Mouse (Mus musculus) fibroblast of lung, adult 2 months (primary cell): ENCODE measurements around the gene Mylk3.

ENCODE experiments used
- DNase-seq: peaks from one replicate; pipeline ENCODE4 v3.0.0-alpha.2; 2011; ENCODE audit warnings: low read depth

Mylk3 gene

GRCm38 (mm10) chr8:85386205-85386604 is at the start of gene Mylk3:
TSS of gene Mylk3 (minus strand) at chr8:85386345.
- no peak for DNase-seq

GRCm38 (mm10) chr8:85435736-85436135 is 49.6 kb upstream of the Mylk3 start:
- DNase-seq = no peak

DNA sequence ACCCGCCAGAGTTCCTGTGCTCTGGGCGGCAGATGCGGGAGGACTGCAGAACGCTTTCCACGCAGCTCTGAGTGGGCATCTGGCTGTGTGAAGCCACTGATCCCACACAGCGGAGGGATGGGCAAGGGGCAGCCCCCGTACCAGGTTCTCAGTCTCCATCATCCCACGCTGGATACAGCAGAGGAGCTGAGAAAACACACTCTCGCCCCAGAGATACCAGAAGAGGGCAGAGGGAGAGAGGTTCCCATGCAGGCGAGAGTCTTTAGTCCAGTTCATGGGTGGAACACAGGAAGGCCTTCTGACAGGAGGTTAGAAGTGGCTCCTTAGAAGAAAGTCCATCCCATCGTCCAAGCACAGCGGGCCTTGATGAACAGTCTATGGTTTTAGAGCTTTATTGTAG is 48.7 kb upstream of the Mylk3 start:
- no peak for DNase-seq

DNA sequence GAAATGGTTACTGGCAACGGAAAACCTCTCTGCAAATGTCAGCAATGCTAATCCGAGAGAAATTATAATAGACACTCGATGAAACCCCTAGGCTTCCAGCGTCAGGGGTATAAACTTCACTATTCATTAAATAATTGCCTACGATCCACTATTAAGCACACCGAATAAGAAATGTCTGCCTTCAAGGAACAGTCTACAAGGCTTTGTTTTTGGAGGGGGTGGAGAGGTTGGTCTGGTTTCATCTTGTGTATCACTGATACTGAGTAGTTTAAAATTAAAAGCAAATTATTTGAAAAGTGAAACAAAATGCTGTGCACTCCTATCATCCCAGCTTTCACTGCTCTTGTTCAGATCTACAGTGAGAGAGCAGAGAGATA is 46.9 kb upstream of the Mylk3 start:
- DNase-seq = no peak

GRCm38 (mm10) chr8:85432168-85433016 is 46.2 kb upstream of the Mylk3 start, which contains the start of gene 4921524J17Rik:
TSS of gene 4921524J17Rik (minus strand) at chr8:85432833.
- DNase-seq = peak; percentile 90

DNA sequence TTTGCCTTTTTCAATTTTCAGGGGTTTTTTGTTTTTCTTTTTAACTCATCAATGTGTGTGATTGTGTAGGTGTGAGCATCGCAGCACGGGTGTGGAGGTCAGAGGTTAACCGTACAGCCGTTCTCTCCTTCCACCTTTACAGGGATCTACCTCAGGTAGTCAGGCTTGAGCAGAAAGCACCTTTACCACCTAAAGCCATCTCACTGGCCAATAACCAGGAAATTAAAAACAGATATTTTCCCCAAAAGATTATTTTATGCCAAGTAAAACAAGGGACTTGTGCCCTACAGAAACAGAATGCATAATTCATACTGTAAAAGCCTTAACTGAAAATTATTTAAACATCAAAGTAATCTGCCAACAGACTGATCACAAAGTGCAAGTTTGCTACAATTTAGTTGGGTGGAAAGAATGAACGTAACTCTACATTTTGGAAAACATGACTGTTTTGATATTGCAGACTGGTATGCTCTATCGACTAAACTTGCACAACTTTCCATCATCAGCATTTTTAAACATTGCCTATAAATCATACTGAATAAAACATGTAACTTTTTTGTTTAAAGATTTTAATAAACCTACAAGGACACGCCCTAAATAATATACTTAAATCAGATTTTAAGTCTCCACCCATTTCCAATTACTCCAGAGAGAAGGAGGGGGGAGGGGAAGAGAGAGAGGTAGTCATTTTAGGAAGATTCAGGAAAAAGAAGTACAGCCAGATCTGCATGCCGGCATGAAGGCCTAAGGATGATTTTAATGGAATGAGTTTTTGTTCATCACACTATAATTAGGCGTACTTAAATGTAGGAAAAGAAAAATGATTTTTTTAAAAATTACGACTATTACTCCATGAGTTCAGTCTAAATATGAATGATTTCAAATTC is 45.4 kb upstream of the Mylk3 start:
- peak; percentile 27 for DNase-seq

DNA sequence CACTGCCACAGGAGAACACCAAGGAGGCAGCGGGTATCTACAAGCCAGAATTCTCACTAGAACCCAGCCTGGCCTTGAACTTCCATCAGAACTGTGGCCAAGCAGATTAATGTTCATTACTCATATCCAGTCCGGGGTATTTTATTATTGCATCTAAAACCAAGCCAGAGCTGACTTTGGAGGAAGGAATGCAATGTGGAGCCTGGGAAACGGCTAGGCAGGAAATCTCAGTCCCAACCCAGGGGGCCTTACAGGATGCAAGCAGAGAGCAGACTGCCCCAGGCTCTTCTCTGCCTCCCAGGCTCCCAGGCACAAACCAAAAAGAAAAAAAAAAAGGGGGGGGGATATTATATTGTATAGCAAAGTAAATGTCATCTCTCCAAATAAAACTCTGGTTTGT is 44.7 kb upstream of the Mylk3 start:
- DNase-seq = peak; percentile 97

GRCm38 (mm10) chr8:85429219-85429618 is 43.1 kb upstream of the Mylk3 start:
- peak; percentile 30 for DNase-seq

DNA sequence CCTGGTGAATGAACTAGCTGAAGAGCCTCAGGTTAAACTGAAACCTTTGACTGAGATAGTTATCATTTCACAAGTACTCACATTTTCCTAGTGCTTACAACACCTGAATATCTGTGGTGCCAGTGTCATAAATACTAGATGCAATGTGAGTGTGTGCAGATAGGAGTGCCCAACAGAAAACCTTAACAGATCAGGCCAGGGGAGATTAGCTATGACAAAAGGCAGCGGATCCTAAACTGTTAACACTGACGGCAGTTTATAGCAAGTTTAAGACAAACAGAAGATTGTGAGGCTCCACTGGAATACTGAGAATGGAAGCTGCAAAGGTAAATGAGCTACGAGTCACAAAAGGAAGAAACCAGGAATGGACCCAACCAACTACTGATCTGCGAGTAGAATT is 40.9 kb upstream of the Mylk3 start:
- DNase-seq = no peak

GRCm38 (mm10) chr8:85421329-85421728 is 35.2 kb upstream of the Mylk3 start:
- no peak for DNase-seq

- DNase-seq = peak; percentile 15
These were observed 22.4 kb upstream of the Mylk3 start for GRCm38 (mm10) chr8:85408526-85408925.

GRCm38 (mm10) chr8:85408053-85408505 is 21.9 kb upstream of the Mylk3 start:
- DNase-seq = peak; percentile 19

DNA sequence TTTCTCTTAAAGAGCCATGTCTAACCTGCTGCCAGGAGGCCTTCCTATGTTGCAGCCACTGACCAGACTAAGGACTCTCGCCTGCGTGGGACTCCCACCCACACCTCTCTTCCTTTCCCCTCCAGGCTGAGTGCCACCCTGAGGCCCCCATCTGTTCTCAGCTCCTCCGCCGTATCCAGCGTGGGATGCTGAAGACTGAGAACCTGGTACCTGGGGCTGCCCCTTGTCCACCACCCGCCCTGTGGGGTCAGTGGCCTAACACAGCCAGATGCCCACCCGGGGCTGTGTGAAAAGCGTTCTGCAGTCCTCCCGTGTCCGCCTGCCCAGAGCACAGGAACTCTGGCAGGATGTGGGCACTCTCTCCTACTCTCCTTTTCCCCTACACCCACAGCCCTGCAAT is 19.8 kb upstream of the Mylk3 start:
- DNase-seq = no peak

DNA sequence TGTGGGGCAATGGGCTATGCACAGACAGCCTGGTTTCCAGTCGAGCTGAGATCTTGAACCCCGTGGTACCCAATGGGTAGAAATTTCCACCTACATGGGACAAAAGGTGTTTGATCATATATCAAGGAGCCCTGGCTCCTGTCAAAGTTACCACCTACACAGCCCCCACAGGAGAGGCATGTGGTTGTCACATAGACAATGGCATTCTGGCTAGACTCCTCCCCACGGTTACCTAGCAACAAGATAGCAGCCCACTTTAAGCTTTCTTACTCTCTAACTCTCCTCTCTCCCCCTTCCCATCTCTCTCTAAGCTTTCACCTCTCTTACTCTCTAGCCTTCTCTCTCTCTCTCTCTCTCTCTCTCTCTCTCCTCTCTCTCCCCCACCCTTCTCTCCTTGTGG is 19.3 kb upstream of the Mylk3 start:
- DNase-seq = no peak

DNA sequence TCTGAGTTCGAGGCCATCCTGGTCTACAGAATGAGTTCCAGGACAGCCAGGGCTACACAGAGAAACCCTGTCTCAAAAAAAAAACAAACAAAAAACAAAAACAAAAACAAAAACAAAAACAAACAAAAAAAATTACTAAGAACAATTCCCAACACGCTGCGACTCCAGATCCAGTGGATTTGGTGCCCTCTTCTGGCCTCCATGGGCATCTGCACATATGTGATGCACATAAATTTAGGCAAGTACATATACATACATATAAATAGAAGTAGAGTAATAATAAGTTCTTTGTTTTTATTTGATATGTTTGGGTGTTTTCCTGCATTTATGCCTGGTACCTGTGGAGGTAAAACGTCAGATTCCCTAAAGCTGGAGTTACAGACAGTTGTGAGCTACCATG is 12.4 kb upstream of the Mylk3 start:
- no peak for DNase-seq

- DNase-seq = no peak
These were observed 11.4 kb upstream of the Mylk3 start for GRCm38 (mm10) chr8:85397508-85397907.

DNA sequence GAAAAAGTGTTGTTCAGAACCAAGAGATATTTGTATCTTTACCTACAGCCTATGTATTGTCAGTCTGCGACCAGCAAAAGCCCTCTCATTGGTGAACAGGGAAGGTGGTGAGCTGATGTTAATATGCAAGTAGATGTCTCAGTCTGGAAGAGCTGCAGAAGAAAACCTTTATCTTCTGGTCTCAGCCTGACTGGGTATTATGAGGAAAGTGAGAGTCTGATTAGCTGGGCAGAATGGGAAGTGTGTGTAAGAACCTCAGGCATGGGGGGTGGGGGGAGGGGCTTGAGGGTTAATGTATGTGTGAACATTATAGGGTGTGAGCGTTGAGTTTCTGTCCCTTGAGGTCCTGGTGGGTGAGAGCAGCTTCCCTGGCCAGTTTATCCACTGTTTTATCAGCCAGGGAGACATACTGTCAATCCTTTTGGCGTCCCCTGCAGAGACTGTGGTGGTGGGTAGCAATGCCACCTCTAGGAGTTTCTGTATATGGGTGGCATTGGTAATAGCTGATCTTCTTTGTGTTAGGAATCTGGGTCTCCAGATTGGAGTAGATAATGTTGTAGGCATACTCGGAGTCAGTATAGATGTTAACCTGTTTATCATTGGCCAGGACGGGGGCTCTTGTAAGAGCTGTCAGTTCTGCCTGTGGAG is 10.4 kb upstream of the Mylk3 start:
- no peak for DNase-seq

DNA sequence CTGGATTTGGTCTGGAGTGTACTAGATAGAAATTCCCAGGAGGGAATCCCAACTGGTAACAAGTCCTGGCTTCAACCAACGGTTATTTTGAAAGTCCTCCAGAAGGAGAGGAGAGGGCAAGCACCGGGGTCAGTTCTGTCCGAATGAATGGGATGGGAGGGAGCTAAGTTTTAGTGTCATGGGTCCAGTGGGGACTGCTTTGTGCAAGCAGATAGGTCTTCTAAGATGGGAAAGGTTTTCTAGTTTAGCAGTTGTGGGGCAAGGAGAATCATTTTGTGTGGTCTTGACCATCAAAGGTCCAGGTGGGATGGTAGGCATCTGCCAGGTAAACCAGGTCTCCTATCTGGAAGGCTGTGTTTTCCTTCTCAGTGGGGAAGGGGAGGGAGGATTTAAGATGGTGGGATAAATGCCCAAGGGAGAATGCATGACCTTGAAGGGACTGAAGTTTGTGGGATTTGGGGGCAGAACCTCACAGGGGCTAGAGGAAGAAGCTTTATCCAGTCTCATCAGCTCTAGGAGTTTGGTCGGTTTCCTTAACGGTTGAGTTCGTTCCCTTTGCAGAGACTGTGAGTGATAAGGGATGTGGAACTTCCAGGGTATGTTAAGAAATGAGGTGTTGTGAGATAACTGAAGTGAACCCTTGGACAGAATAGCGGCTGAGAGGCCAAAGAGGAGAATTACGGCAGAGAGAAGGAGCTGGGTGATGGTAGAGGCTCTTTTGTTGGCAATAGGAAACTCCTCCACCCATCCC is 9.7 kb upstream of the Mylk3 start:
- DNase-seq = no peak

DNA sequence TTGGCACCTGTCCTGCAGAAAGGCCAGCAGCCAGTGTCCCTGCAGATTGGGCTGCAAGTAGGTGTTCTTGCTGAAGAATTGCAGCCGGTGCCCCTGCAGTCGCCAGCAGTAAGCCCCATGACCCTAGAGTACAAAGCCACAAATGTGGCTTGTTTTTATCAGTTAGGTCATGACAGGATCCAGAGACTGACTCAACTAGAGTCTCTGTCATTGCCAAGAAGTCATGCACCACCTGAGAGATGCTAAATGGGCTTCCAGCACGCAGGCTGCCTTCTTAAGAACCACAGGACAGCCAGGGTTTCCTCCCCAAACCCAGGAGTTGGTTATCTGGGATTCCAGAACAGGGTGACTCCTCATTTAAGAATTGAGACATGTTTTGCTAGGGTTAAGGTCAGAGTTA is 8.9 kb upstream of the Mylk3 start:
- DNase-seq = no peak

- DNase-seq = no peak
These were observed 7.1 kb upstream of the Mylk3 start for GRCm38 (mm10) chr8:85393199-85393598.

DNA sequence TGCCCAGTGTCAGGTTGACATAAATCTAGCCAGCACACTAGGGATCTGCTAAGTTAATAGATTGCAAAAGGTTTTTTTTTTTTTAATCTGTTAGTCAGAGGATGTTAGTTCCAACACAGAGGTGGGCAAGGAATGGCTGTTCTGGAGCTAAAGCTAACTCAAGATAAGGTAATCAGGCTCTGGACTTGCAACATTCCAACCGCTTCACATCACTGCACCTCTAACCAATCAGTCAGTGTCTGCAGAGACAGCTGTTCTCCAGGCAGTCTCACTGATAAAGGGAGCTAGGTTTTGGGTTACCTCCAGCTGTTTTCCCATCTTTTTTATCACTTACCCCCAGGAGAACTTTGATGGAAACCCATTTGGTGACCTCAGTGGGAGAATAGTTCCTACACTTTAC is 5.3 kb upstream of the Mylk3 start:
- no peak for DNase-seq

- DNase-seq = no peak
These were observed 4.2 kb downstream of the Mylk3 start for GRCm38 (mm10) chr8:85381926-85382325.
